In the genomic region with DNA sequence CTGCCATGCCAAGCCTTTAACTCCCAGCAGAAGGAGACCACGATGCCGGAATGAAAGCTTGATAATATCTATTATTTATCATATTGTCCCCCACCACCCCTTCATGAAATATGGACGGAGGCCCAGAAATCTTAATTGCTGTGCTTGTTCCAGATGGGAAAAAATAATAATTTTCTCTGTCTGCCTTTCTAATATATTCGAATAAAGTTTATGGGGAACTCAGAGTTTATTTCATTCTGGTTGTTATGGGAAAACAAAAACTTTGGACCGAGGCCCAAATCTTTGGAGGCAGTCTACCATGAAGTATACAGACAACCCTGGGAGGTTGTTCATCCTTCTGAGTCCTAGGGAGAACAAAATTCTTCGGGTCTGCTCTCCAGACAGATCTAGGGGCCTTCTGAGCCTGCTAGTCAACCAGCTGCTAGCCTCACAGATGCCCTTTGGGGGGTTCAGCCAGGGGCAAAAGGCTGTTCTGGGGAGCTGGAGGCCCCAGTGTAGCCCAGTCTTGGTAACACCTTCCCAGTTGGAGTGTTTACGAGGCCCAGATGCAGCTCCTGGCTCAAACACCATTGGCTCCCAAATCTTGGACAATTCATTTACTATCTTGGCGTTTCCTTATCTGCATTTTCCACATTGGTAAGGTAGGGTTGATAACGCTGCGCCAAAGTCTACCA, we compare ENCODE assay signal across 16 mouse cellular contexts.
A peak's percentile ranks its signal among the peaks of the same experiment; 100 is the strongest.
DNase-seq lines count a peak whose midpoint lies in the region; ATAC-seq and TF ChIP-seq lines count a peak whose summit lies in the region.
"Had no signal": no experiment of that assay in that cellular context is flagged by ENCODE, and none has a peak within 500 bp of the region (broad histone marks: within the 10 kb centered on the region; RNA-seq: fewer than 3 reads in every experiment).

No protein-coding gene starts in this region.

- WGBS in intestine, embryonic 16.5 days, result 62% methylated on average over 10 of the region's 10 CpGs
- 59% methylated on average over 10 of the region's 10 CpGs for WGBS in intestine, embryonic 15.5 days
- 50% methylated on average over 10 of the region's 10 CpGs for WGBS in lung, embryonic 15.5 days

- H3K9me3 ChIP-seq in intestine, embryonic 16.5 days (ENCODE audit: control insufficient read depth, low read length), result no peaks in the 10 kb centered on the region
- no peaks in the 10 kb centered on the region for H3K9me3 ChIP-seq in intestine, embryonic 15.5 days
- no peaks in the 10 kb centered on the region for H3K9me3 ChIP-seq in lung, embryonic 15.5 days
- H3K9me3 ChIP-seq: hindbrain, embryonic 13.5 days; liver, embryonic 13.5 days; midbrain, embryonic 15.5 days; stomach, embryonic 15.5 days had no signal

- no peak overlapping the region for H3K4me2 ChIP-seq in intestine, embryonic 16.5 days (ENCODE audit: low read depth, low read length)
- H3K4me2 ChIP-seq in intestine, embryonic 15.5 days (replicated peaks), result no peak overlapping the region
- H3K4me2 ChIP-seq in lung, embryonic 15.5 days, result no peak overlapping the region
- H3K4me2 ChIP-seq: hindbrain, embryonic 13.5 days; liver, embryonic 13.5 days; midbrain, embryonic 15.5 days; stomach, embryonic 15.5 days had no signal

- no peak for TF ChIP-seq CTCF in brain, embryonic 14.5 days (IDR thresholded peaks at IDR 0.05; ENCODE audit: borderline replicate concordance, extremely low read depth, insufficient read depth, insufficient read length)
- no peak for TF ChIP-seq CTCF in left cerebral cortex, adult 2 months (IDR thresholded peaks at IDR 0.05)

- peaks cover 6% of the 10 kb centered on the region; the same call in 1 of the 2 replicates for H3K4me1 ChIP-seq in intestine, embryonic 16.5 days (ENCODE audit: control insufficient read depth, insufficient read depth, low read length)
- H3K4me1 ChIP-seq in intestine, embryonic 15.5 days (replicated peaks), result no peaks in the 10 kb centered on the region; the same call in 1 of the 2 replicates
- H3K4me1 ChIP-seq in lung, embryonic 15.5 days, result peaks cover 8% of the 10 kb centered on the region; the same call in 1 of the 2 replicates
- H3K4me1 ChIP-seq: hindbrain, embryonic 13.5 days; liver, embryonic 13.5 days; midbrain, embryonic 15.5 days had no signal

- no peak overlapping the region for H3K4me3 ChIP-seq in intestine, embryonic 16.5 days (ENCODE audit: low read length)
- no peak overlapping the region for H3K4me3 ChIP-seq in intestine, embryonic 15.5 days (replicated peaks)
- H3K4me3 ChIP-seq in lung, embryonic 15.5 days, result no peak overlapping the region
- no peak overlapping the region for H3K4me3 ChIP-seq in left cerebral cortex, adult 2 months
- H3K4me3 ChIP-seq: heart, adult 2 months; hindbrain, embryonic 13.5 days; liver, embryonic 13.5 days; midbrain, embryonic 15.5 days; stomach, embryonic 15.5 days had no signal

- TF ChIP-seq POLR2A in brain, embryonic 14.5 days (IDR thresholded peaks at IDR 0.05; ENCODE audit: borderline replicate concordance, extremely low read depth, insufficient read depth, insufficient read length, poor library complexity, severe bottlenecking), result no peak

- 0 out of 2 replicates have a peak, but pooled peaks have one; percentile 31 for ATAC-seq in intestine, embryonic 16.5 days
- no peak for ATAC-seq in intestine, embryonic 15.5 days
- ATAC-seq in lung, embryonic 15.5 days (ENCODE audit: borderline replicate concordance, extremely low read depth, low FRiP score, low TSS enrichment), result peak; percentile 38; the same call in 1 of the 2 replicates
- ATAC-seq: forebrain, embryonic 16.5 days; midbrain, embryonic 15.5 days had no signal

- no peaks in the 10 kb centered on the region for H3K27me3 ChIP-seq in intestine, embryonic 16.5 days (replicated peaks; ENCODE audit: control insufficient read depth, insufficient read depth, low read length)
- no peaks in the 10 kb centered on the region for H3K27me3 ChIP-seq in intestine, embryonic 15.5 days (replicated peaks)
- no peaks in the 10 kb centered on the region for H3K27me3 ChIP-seq in lung, embryonic 15.5 days
- H3K27me3 ChIP-seq: liver, embryonic 13.5 days; midbrain, embryonic 15.5 days; stomach, embryonic 15.5 days had no signal

- no peak for DNase-seq in lung, postnatal 25 days (ENCODE audit: low spot score)
- DNase-seq in brain, embryonic 14.5 days (ENCODE audit: low read depth), result peak; percentile 15
- DNase-seq in layer of hippocampus, adult 8-10 months (ENCODE audit: low spot score in 2 of 2), result peak; percentile 18 to 29
- no peak for DNase-seq in left cerebral cortex, adult 2 months (ENCODE audit: extremely low spot score in 1 of 2, low spot score in 2 of 2)
- no peak for DNase-seq in adrenal gland, adult 2 months
- DNase-seq: cerebellum, adult 8-10 months; kidney, adult 18-20 months; liver, embryonic 13.5 days had no signal

- H3K27ac ChIP-seq in intestine, embryonic 16.5 days (ENCODE audit: low read length), result peak overlapping the region; percentile 61; the same call in 1 of the 2 replicates
- no peak overlapping the region for H3K27ac ChIP-seq in intestine, embryonic 15.5 days
- H3K27ac ChIP-seq in lung, embryonic 15.5 days, result peak overlapping the region; percentile 41
- no peak overlapping the region for H3K27ac ChIP-seq in left cerebral cortex, adult 2 months
- H3K27ac ChIP-seq: heart, adult 2 months; hindbrain, embryonic 13.5 days; liver, embryonic 13.5 days; midbrain, embryonic 15.5 days; stomach, embryonic 15.5 days had no signal

- intact Hi-C loops in left cerebral cortex, adult 2 months (cut with DNase I), result no loop called here

- H3K9ac ChIP-seq in intestine, embryonic 16.5 days (ENCODE audit: low read depth, low read length), result no peak overlapping the region
- H3K9ac ChIP-seq in intestine, embryonic 15.5 days, result no peak overlapping the region
- H3K9ac ChIP-seq in lung, embryonic 15.5 days, result no peak overlapping the region
- H3K9ac ChIP-seq: hindbrain, embryonic 13.5 days; liver, embryonic 13.5 days; midbrain, embryonic 15.5 days; stomach, embryonic 15.5 days had no signal

- no peaks in the 10 kb centered on the region for H3K36me3 ChIP-seq in intestine, embryonic 16.5 days (ENCODE audit: control insufficient read depth, insufficient read depth, low read length)
- H3K36me3 ChIP-seq in intestine, embryonic 15.5 days, result no peaks in the 10 kb centered on the region
- H3K36me3 ChIP-seq in lung, embryonic 15.5 days, result no peaks in the 10 kb centered on the region
- H3K36me3 ChIP-seq: hindbrain, embryonic 13.5 days; liver, embryonic 13.5 days; midbrain, embryonic 15.5 days; stomach, embryonic 15.5 days had no signal

Comparison
In these comparisons a context has a peak if more than half of its experiments do, and no peak if none do; other contexts are left out.
1. H3K27ac ChIP-seq: peak in intestine, embryonic 16.5 days (single experiment) and lung, embryonic 15.5 days (single experiment); none in intestine, embryonic 15.5 days (single experiment) and left cerebral cortex, adult 2 months (single experiment).
2. DNase-seq: peak in brain, embryonic 14.5 days (single experiment) and layer of hippocampus, adult 8-10 months (2 of 2); none in lung, postnatal 25 days (single experiment), left cerebral cortex, adult 2 months (0 of 2) and adrenal gland, adult 2 months (single experiment).